Mouse (Mus musculus) CH12.LX (cell line): ENCODE data around the gene Prr15. TPM values are rescaled to one million over a fixed set of nuclear protein-coding genes. Genes with fewer than 3 reads are reported as not detected.

ENCODE experiments used
- polyA plus RNA-seq: library from polyadenylated mRNA; unstranded; fragments of >175 nt; gene quantifications from 2 replicates; pipeline ENCODE4 v1.2.1, GENCODE M21; 2012; ENCODE audit warnings: low read depth; ENCODE audit not compliant: insufficient read length
- total RNA-seq, 2 experiments: library from RNA; depleted of rRNA; stranded (reverse); fragments of 300-350 nt in 1 of 2; fragments of >200 nt in 1 of 2; gene quantifications; 2 replicates each; pipeline ENCODE4 v1.2.3; 2012 to 2014

The Prr15 gene
- total and polyA plus RNA-seq, 3 experiments, result not detected

Other genes starting within 250 kb of the Prr15 start
- 0.63 and 1.2 TPM in 2 replicates for gene Wipf3, start 103.8 kb downstream of the Prr15 start, total RNA-seq (2012; rRNA removed)
- gene Wipf3, start 103.8 kb downstream of the Prr15 start, total RNA-seq (2014; rRNA removed), result 0.35 and 0.64 TPM in 2 replicates
- 0.97 and 1.3 TPM in 2 replicates for gene Wipf3, start 103.8 kb downstream of the Prr15 start, polyA plus RNA-seq
- gene Scrn1, start 240.7 kb downstream of the Prr15 start, total RNA-seq (2012; rRNA removed), result 0.34 TPM in 1 of 2 replicates, not detected in the other
- 0.59 TPM in 1 of 2 replicates, not detected in the other for gene Scrn1, start 240.7 kb downstream of the Prr15 start, total RNA-seq (2014; rRNA removed)
- gene Scrn1, start 240.7 kb downstream of the Prr15 start, polyA plus RNA-seq, result 0.04 and 0.15 TPM in 2 replicates